Mouse (Mus musculus): Measurements from ENCODE around the gene Frg2f1.
"Not testable (repeated sequence)": the region's sequence is repeated elsewhere in the genome, so short reads cannot be mapped to it uniquely, and the experiment has no call there.

Frg2f1 gene

GRCm38 (mm10) chr4:119539031-119539824, at the start of gene Frg2f1:
Gene Frg2f1 (minus strand): TSS chr4:119539529.
- peak; percentile 91 for DNase-seq

- no peak for DNase-seq
Measured at GRCm38 (mm10) chr4:119588037-119588436, 48.7 kb upstream of the Frg2f1 start.

- no peak for DNase-seq
Measured at GRCm38 (mm10) chr4:119575459-119575858, 36.1 kb upstream of the Frg2f1 start.

- no peak for DNase-seq
Measured at GRCm38 (mm10) chr4:119574504-119574903, 35.2 kb upstream of the Frg2f1 start.

GRCm38 (mm10) chr4:119572682-119573081, 33.4 kb upstream of the Frg2f1 start:
- DNase-seq = no peak

DNA sequence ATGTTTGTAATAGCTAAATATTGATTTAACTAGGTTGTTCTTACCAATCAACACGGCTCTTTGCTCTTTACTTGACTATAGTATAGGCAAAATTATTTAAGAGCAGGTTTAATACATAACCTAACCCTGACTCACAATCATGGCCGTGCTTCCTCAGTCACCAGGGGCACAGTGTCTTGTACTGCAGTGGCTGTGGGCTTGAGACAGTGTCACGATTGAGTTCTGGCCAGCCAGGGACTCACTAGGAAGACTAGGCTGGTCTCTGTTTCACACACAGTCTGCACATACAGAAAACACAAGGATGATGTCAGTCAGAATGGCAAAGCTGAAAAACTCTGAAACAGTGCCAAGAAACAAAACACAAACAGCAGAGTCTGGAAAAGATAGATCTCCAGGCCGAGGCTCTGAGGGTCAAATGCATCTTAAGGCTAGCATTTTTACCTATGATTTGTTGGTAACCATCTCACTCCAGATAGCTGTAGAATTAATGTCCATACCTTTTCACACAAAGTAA, 27.1 kb upstream of the Frg2f1 start:
- peak; percentile 38 for DNase-seq

- peak; percentile 22 for DNase-seq
Measured at GRCm38 (mm10) chr4:119563136-119563535, 23.8 kb upstream of the Frg2f1 start.

GRCm38 (mm10) chr4:119555466-119555865, 16.1 kb upstream of the Frg2f1 start:
- no peak for DNase-seq

DNA sequence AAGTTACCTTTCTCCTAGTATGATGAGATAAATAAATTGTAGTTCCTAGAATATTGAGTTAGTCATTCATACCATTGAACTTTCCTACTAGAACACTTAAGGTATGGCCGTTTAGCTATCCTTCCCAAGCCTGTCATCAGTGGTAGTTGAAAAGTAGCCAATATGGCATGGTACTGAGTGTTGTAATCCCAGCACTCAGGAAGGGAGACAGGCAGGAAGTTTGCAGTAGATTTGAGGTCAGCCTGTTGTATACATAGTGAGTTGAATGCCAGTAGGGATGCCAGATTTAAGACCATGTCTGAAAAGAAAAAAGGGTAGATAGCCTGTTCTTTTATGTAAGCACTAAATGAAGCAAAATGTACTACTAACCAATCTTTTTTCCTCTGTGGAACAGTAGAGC, 11.5 kb upstream of the Frg2f1 start:
- DNase-seq = no peak

DNA sequence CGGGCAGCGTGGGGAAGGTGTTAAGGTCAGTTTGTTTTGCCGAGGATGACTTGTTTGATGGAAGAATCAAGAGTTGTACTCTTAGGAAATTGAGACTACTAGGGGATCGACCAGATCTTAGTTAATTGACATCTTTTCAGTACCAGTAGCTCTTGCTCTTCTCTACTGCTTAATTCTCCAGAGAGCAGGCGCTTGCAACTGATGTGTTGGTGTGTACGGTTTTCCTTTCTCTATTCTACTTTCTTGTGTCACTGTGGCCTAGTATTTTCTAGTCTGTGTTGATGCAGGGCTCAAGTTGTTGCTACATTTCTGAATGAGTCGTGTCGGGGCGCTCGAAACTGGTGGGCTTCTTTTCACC, 1.2 kb upstream of the Frg2f1 start:
- peak; percentile 29 for DNase-seq

DNA sequence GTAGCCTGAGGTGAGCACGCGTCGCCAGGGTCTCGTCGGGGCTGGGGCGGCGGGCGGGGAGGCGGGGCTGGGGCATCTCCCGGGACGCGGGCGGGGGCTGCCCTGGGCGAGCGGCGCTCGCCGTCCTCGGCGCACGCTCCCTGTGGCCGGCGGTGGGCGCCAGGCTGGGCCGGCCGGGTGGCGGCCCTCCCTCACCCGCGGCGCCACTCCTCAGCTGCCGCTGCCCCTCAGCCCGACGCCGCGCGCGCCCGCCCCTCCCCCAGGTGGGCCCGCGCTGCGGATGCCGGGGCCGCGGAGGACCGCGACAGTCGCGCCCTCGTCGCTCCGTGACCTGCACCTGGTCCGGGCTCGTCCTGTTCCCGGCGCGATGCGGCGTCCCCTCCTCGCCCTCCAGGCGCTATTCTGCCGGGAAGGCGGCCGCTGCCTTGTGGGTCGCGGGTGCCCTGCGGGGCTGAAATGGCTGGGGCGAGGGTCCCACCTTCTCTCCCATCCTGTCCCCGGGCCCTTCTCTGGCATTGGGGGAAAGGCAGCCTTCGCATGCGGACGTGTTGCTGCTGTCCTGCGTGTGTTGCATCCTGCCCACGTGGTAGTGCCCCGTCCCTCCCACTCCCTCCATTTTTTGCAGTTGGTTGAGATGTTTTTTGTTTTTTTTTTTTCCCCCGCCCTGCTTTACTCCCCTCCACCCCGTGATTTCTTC, 655 bp upstream of the Frg2f1 start:
- DNase-seq = peak; percentile 57

- no peak for DNase-seq
Measured at GRCm38 (mm10) chr4:119537436-119537835, 1.9 kb downstream of the Frg2f1 start.

DNA sequence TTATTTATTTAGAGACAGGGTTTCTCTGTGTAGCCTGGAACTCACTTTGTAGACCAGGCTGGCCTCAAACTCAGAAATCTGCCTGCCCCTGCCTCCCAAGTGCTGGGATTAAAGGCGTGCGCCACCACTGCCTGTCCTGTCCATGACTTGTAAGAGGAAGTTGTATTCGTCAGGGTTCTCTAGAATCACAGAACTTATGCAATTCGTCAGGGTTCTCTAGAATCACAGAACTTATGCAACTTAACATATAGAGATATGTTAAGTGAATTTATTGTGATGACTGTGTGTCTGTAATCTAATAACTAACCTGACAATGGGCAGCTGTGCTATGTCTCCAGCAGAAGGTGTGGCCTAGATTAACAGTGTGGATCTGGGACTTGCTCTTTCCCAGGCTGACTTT, 2.7 kb downstream of the Frg2f1 start, which contains the start of gene Foxj3:
TSS of gene Foxj3 (plus strand) at position 390 of the 400 bp plus-strand sequence.
- DNase-seq = not testable (repeated sequence)

DNA sequence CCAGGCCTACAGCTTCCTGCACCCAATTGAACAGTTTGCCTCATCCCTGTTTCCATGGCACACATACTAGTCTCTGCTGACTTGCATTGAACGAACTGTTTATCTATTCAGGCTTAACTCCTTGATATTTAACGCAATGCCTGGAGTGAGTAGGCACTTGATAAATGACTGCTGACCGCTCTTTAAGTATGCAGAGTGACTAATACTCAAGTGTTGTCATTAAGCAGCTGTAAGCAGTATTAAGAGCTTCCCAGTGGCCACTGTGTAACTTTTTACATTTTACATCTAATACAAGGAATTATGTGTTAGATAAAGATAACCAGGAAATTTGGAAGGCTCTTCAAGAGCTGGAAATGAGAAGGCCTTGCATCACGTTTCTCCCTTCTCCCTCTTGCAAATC, 4.2 kb downstream of the Frg2f1 start:
- no peak for DNase-seq

DNA sequence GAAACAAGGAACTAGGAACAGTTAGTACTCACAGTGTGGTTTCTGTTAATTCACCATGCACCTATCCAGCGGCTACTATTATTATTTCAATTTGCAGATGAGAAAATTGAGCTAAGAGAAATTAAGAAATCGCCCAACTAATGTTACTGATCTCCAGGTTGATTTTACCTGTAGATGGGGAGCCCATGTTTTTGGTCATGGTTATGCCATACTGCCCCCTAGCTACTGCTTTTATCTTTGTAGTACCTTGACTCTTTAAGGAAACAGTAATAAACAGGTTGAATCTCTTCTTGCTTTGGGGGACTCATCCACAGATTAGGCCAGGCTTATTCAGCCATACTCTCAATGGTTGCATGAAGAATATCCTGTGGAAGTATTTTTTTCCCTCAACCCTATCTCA, 7.5 kb downstream of the Frg2f1 start:
- peak; percentile 76 for DNase-seq

- no peak for DNase-seq
Measured at GRCm38 (mm10) chr4:119526329-119526845, 12.9 kb downstream of the Frg2f1 start.

DNA sequence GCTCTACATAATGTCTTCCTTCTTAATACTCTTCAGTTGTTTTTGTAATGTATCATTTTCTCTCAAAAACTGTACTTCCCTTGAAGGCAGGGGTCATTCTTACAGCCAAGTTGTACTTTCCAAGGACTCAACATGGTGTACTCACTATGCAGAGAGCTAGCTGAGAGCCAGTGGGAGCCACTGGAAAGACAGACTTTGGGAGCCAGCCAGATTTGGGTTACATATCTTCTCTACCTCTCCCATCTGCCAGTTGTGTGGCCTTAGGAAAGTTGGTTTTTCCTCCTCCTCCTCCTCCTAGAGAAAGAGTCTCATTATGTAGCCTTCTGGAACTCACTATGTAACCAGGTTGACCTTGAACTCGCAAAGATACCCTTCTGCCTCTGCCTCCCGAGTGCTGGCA, 14.9 kb downstream of the Frg2f1 start:
- no peak for DNase-seq

GRCm38 (mm10) chr4:119524010-119524409, 15.3 kb downstream of the Frg2f1 start:
- DNase-seq = no peak

DNA sequence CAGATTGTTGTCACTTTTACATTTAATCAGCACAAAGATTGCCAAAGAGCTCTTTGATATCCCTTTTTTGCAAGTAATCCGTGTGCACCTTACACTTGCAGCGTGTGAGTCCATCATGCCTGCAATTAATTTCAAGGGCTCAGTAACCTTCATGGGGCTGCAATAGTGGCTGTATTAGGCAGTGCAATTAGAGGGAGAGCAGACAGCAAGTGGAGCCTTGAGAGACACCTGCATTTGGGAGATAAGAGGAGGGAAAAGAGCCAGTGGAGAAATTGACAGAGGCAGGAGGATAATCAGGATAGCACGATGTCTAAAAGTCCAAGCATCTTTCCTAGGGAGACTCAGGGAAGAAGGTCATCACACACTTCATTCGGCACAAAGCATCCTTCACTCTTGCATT, 15.8 kb downstream of the Frg2f1 start:
- DNase-seq = no peak

DNA sequence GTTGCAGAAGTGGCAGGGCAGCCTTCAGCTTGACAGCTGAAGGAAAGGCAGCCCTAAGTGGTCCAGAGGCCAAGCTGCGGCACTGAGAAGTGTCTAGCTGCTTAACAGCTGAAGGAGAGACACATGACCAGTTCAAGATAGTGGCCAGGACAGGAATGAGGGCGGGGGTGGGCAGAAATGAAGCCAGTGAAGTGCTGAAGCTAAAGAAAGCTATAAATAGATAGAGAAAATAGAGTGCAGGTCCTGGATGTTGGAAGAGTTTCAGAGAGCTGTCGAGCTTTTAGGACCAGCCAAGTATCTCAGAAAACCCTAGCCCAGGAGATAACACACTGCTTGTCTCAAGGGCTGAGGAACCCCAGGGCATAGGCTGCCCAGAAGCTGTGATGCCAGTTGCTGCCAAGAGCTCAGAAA, 26.6 kb downstream of the Frg2f1 start:
- DNase-seq = no peak

DNA sequence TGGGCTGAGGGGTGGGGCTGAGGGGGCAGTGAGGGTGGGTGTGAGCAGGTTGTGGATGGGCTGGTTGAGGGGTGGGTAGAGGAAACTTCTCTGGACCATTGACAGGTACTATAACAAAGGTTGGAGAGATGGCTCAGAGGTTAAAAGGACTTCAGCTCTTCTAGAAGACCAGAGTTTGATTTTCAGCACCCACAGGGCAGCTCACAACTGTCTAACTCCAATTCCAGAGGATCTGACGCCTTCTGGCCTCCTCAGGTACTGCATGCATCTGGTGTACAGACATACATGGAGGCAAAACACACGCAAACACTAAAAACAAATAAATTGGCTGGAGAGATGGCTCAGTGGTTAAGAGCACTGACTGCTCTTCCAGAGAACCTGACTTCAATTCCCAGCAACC, 27.7 kb downstream of the Frg2f1 start:
- no peak for DNase-seq

DNA sequence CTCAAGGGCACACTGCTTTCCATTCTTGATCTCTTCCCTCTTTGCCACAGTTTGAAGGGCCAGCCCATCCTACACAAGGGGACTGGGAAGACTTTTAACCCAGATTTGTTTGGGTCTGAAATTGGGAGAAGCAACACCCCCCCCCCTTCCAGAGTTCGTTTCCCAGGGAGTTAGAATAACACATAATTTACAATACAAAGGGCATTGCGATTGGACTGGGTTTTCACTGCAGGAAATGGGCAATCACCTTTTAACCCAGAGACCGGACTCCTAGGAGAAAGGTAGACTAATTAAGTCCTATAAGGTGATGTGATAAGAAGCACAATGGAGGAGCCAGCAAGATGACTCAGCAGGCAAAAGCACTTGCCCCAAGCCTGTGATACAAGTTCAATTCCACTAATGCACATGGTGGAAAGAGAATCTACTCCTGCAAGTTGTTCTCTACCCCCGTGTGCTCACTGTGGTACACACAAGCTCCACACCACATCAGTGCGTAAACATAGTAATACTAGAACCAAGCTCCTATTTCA, 40.9 kb downstream of the Frg2f1 start:
- DNase-seq = no peak

- no peak for DNase-seq
Measured at GRCm38 (mm10) chr4:119492933-119493327, 46.4 kb downstream of the Frg2f1 start.
